Mouse (Mus musculus): Measurements from ENCODE around the gene Prcp. TPM values are rescaled to one million over a fixed set of nuclear protein-coding genes. Genes with fewer than 3 reads are reported as not detected.

Prcp gene
- polyA plus RNA-seq, 1 experiment from 2014 or later = 21.2 TPM

Other genes with a start within 250 kb of the Prcp start
- gene Ankrd42, start 237.3 kb upstream of the Prcp start, polyA plus RNA-seq (2014; fragmentation: Nextera tagmentation; extraction: Ambion mirVana) = 6.9 and 8.8 TPM in 2 replicates
- 24.0 and 24.1 TPM in 2 replicates for gene Pcf11, start 204.5 kb upstream of the Prcp start, polyA plus RNA-seq (2014; fragmentation: Nextera tagmentation; extraction: Ambion mirVana)
- gene Rab30, start 132.9 kb upstream of the Prcp start, polyA plus RNA-seq (2014; fragmentation: Nextera tagmentation; extraction: Ambion mirVana) = 21.4 and 23.8 TPM in 2 replicates
- 25.4 and 29.7 TPM in 2 replicates for gene Ddias, start 223 bp upstream of the Prcp start, polyA plus RNA-seq (2014; fragmentation: Nextera tagmentation; extraction: Ambion mirVana)
- 7.1 and 8.1 TPM in 2 replicates for gene Fam181b, start 205.4 kb downstream of the Prcp start, polyA plus RNA-seq (2014; fragmentation: Nextera tagmentation; extraction: Ambion mirVana)